ENCODE assay signal across 24 mouse cellular contexts in the genomic region with DNA sequence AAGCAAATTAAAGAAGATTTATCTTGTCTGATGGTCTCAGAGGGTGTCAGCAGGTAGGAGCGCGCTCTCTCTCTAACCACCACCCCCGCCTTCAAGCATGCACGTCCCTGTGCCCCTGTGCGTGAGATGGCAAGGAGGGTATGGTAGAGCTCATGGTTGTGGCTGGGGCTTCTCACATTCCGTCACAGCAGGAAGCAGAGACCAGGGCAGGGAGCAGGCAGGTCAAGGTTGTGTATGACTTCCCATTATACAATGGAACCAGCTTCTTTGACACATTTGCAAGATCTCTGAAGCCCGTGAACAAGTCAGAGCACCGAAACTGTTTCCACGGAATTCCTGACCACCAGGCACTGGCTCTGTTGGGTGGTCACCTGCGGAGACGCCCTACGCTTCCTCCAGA. TPM values are rescaled to one million over a fixed set of nuclear protein-coding genes. Genes with fewer than 3 reads are reported as not detected.
"Had no signal": no experiment of that assay in that cellular context is flagged by ENCODE, and none has a peak within 500 bp of the region (broad histone marks: within the 10 kb centered on the region; RNA-seq: fewer than 3 reads in every experiment).

No protein-coding gene starts in this region.

- H3K4me1 ChIP-seq: heart, embryonic 12.5 days; hindbrain, embryonic 12.5 days; intestine, embryonic 15.5 days; liver, embryonic 12.5 days had no signal

- H3K4me3 ChIP-seq: gastrocnemius, adult 2 months; heart, adult 2 months; heart, embryonic 12.5 days; hindbrain, embryonic 10.5 days; hindbrain, embryonic 12.5 days; intestine, embryonic 15.5 days; limb, embryonic 13.5 days; limb, embryonic 15.5 days; liver, embryonic 12.5 days had no signal

- H3K27me3 ChIP-seq: hindbrain, embryonic 12.5 days; intestine, embryonic 15.5 days; limb, embryonic 15.5 days; liver, embryonic 12.5 days had no signal

- H3K27ac ChIP-seq: gastrocnemius, adult 2 months; heart, adult 2 months; hindbrain, embryonic 10.5 days; hindbrain, embryonic 12.5 days; hindbrain, embryonic 14.5 days; intestine, embryonic 15.5 days; limb, embryonic 13.5 days; limb, embryonic 15.5 days; liver, embryonic 12.5 days had no signal

- H3K9me3 ChIP-seq: heart, embryonic 12.5 days; hindbrain, embryonic 10.5 days; hindbrain, embryonic 12.5 days; intestine, embryonic 15.5 days; limb, embryonic 13.5 days; limb, embryonic 15.5 days; liver, embryonic 12.5 days had no signal

- H3K36me3 ChIP-seq: heart, embryonic 12.5 days; hindbrain, embryonic 10.5 days; hindbrain, embryonic 12.5 days; intestine, embryonic 15.5 days; limb, embryonic 13.5 days; limb, embryonic 15.5 days; liver, embryonic 12.5 days had no signal

- DNase-seq: gastrocnemius, adult 2 months; gastrocnemius, postnatal 10 days; gastrocnemius, postnatal 25 days; heart, adult 2 months; heart, postnatal 10 days; heart, postnatal 4 days; kidney, adult 18-20 months; kidney, adult 8-10 months; kidney, postnatal 10 days; kidney, postnatal 25 days; layer of hippocampus, adult 9-11 months; layer of hippocampus, postnatal 36 days; left cerebral cortex, postnatal 4 days had no signal

RNA-seq across cellular contexts. Expression of gene Pla2g12b, which starts 6.8 kb away (rescaled TPM):
- polyA plus RNA-seq: hindbrain, embryonic 10.5 days; hindbrain, embryonic 12.5 days; hindbrain, embryonic 14.5 days; hindbrain, embryonic 16.5 days; inflammation-experienced regulatory T-cells, adult 6 months; limb, embryonic 11.5 days; limb, embryonic 13.5 days had no signal

RNA-seq across cellular contexts. Expression of gene Gm10273, which starts 14.8 kb away (rescaled TPM):
- polyA plus RNA-seq: hindbrain, embryonic 12.5 days had no signal

RNA-seq across cellular contexts. Expression of gene Oit3, which starts 31.3 kb away (rescaled TPM):
- polyA plus RNA-seq: inflammation-experienced regulatory T-cells, adult 6 months had no signal
